Comparison of ENCODE assay signal across 8 mouse cellular contexts in the genomic region with DNA sequence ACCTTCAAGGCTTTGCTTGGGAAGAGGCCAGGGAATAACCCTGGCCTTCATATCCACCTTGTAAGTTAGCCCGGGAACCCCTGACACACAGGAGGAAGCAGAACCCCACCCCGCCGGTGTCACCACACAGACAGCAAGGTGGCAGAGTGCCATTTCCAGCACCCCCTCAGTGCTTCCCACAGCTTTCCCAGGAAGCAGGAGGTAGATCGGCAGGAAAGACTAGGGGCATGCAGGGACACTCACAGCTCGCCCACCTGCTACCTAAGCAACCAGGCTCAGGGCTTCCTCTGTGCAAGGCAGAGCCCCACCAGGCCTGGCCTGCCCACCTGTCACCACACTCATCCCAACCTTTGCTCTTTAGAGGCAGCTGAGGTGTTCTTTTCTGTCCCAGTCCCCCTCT. TPM values are rescaled to one million over a fixed set of nuclear protein-coding genes. Genes with fewer than 3 reads are reported as not detected.
DNase-seq lines count a peak whose midpoint lies in the region; ATAC-seq and TF ChIP-seq lines count a peak whose summit lies in the region.

No protein-coding gene starts in this region.

- peaks cover 1% of the 10 kb centered on the region for H3K4me1 ChIP-seq in bone marrow, adult 2 months (ENCODE audit: control insufficient read depth, insufficient read depth, low read length)
- H3K4me1 ChIP-seq in forebrain, embryonic 14.5 days (ENCODE audit: control insufficient read depth, insufficient read depth, low read length) = peaks cover 78% of the 10 kb centered on the region
- H3K4me1 ChIP-seq in neural tube, embryonic 12.5 days = peaks cover 79% of the 10 kb centered on the region

- ATAC-seq in forebrain, embryonic 14.5 days = no peak
- no peak for ATAC-seq in neural tube, embryonic 12.5 days (ENCODE audit: low FRiP score, low read depth)

- no peak for TF ChIP-seq POLR2A in bone marrow, adult 2 months (IDR thresholded peaks at IDR 0.05; ENCODE audit: borderline replicate concordance, control insufficient read depth, low read depth, low read length)

- H3K27me3 ChIP-seq in forebrain, embryonic 14.5 days (replicated peaks; ENCODE audit: control insufficient read depth, insufficient read depth, low read length) = no peaks in the 10 kb centered on the region
- H3K27me3 ChIP-seq in neural tube, embryonic 12.5 days (replicated peaks) = no peaks in the 10 kb centered on the region

- WGBS in bone marrow, adult 2 months = 68% methylated on average over 5 of the region's 5 CpGs
- WGBS in forebrain, embryonic 14.5 days = 67% methylated on average over 5 of the region's 5 CpGs
- 72% methylated on average over 5 of the region's 5 CpGs for WGBS in neural tube, embryonic 12.5 days

- peaks cover 24% of the 10 kb centered on the region for H3K36me3 ChIP-seq in forebrain, embryonic 14.5 days (ENCODE audit: control insufficient read depth, insufficient read depth, low read length)
- peaks cover 16% of the 10 kb centered on the region for H3K36me3 ChIP-seq in neural tube, embryonic 12.5 days

- no peak overlapping the region; the same call in 1 of the 2 replicates for H3K27ac ChIP-seq in bone marrow, adult 2 months (ENCODE audit: control insufficient read depth, insufficient read depth, low read depth, low read length, poor library complexity)
- H3K27ac ChIP-seq in forebrain, embryonic 14.5 days (ENCODE audit: low read depth, low read length) = peak overlapping the region; percentile 98; the same call in 1 of the 2 replicates
- no peak overlapping the region for H3K27ac ChIP-seq in neural tube, embryonic 12.5 days

- no peak for TF ChIP-seq CTCF in bone marrow, adult 2 months (IDR thresholded peaks at IDR 0.05; ENCODE audit: control insufficient read depth, insufficient read depth, low read length)

- DNase-seq in heart, adult 11 months = peak; percentile 94
- DNase-seq in heart, adult 8-10 months (ENCODE audit: low spot score) = no peak
- DNase-seq in forebrain, embryonic 14.5 days (ENCODE audit: low spot score) = no peak
- peak; percentile 59 for DNase-seq in layer of hippocampus, adult 9-11 months
- no peak for DNase-seq in retina, postnatal 1 day
- no peak for DNase-seq in spleen, adult 18-20 months

- peak overlapping the region; percentile 75 for H3K4me2 ChIP-seq in forebrain, embryonic 14.5 days (ENCODE audit: low read length)
- peak overlapping the region; percentile 74 for H3K4me2 ChIP-seq in neural tube, embryonic 12.5 days (replicated peaks)

- peak overlapping the region; percentile 17 for H3K4me3 ChIP-seq in bone marrow, adult 2 months (replicated peaks; ENCODE audit: control insufficient read depth, low read depth, low read length)
- peak overlapping the region; percentile 74 for H3K4me3 ChIP-seq in forebrain, embryonic 14.5 days (ENCODE audit: low read depth, low read length)
- H3K4me3 ChIP-seq in neural tube, embryonic 12.5 days = peak overlapping the region; percentile 65

- no peaks in the 10 kb centered on the region for H3K9me3 ChIP-seq in forebrain, embryonic 14.5 days (replicated peaks; ENCODE audit: control insufficient read depth, low read length)
- H3K9me3 ChIP-seq in neural tube, embryonic 12.5 days = no peaks in the 10 kb centered on the region

- H3K9ac ChIP-seq in forebrain, embryonic 14.5 days (ENCODE audit: low read length) = peak overlapping the region; percentile 91
- peak overlapping the region; percentile 80; the same call in 1 of the 2 replicates for H3K9ac ChIP-seq in neural tube, embryonic 12.5 days

RNA-seq across cellular contexts. Expression of a gene that starts 19.1 kb away (rescaled TPM):
- 10 to 100 TPM; 15.5 to 19.8 (median 17.2) TPM for total RNA-seq in heart, adult 8-10 months (2022)
- polyA plus RNA-seq in bone marrow, adult 2 months (2011; ENCODE audit: insufficient read depth, insufficient read length, low replicate concordance, missing spikeins) = 23.1 and 35.7 TPM in 2 replicates
- polyA plus RNA-seq in forebrain, embryonic 14.5 days (2014; fragmentation: Nextera tagmentation; extraction: Ambion mirVana) = 34.9 and 49.5 TPM in 2 replicates
- polyA plus RNA-seq in neural tube, embryonic 12.5 days (2016; fragmentation: Nextera tagmentation; extraction: Ambion mirVana) = 59.8 and 64.5 TPM in 2 replicates

Comparison
In these comparisons a context has a peak if more than half of its experiments do, and no peak if none do; other contexts are left out.
1. DNase-seq: peak in heart, adult 11 months (single experiment) and layer of hippocampus, adult 9-11 months (single experiment); none in heart, adult 8-10 months (single experiment), forebrain, embryonic 14.5 days (single experiment), retina, postnatal 1 day (single experiment) and spleen, adult 18-20 months (0 of 2).
2. H3K4me3 ChIP-seq: peak in every context shown above with its lines; median percentile 74 in forebrain, embryonic 14.5 days; 65 in neural tube, embryonic 12.5 days; 17 in bone marrow, adult 2 months.